Mouse (Mus musculus): Measurements from ENCODE around the gene Nxpe3.
A peak's percentile ranks its signal among the peaks of the same experiment; 100 is the strongest.
"Not testable (repeated sequence)": the region's sequence is repeated elsewhere in the genome, so short reads cannot be mapped to it uniquely, and the experiment has no call there.

The Nxpe3 gene

GRCm38 (mm10) chr16:55837653-55838052 lies 57.4 kb downstream of the Nxpe3 start:
- not testable (repeated sequence) for DNase-seq (ENCODE audit: low spot score in 2 of 2)

GRCm38 (mm10) chr16:55837168-55837567 lies 57.9 kb downstream of the Nxpe3 start:
- DNase-seq (ENCODE audit: low spot score in 2 of 2) = no peak

- DNase-seq (ENCODE audit: low spot score in 2 of 2) = no peak
These were observed 59.3 kb downstream of the Nxpe3 start for GRCm38 (mm10) chr16:55835798-55836197.

GRCm38 (mm10) chr16:55832617-55833016 lies 62.5 kb downstream of the Nxpe3 start:
- no peak for DNase-seq (ENCODE audit: low spot score in 2 of 2)

GRCm38 (mm10) chr16:55832040-55832439 lies 63.0 kb downstream of the Nxpe3 start:
- no peak for DNase-seq (ENCODE audit: low spot score in 2 of 2)

GRCm38 (mm10) chr16:55831451-55831850 lies 63.6 kb downstream of the Nxpe3 start:
- no peak for DNase-seq (ENCODE audit: low spot score in 2 of 2)

GRCm38 (mm10) chr16:55823398-55824155 lies 71.5 kb downstream of the Nxpe3 start:
- no peak for DNase-seq (ENCODE audit: low spot score in 2 of 2)

- no peak for DNase-seq (ENCODE audit: low spot score in 2 of 2)
These were observed 72.2 kb downstream of the Nxpe3 start for GRCm38 (mm10) chr16:55822741-55823397.

GRCm38 (mm10) chr16:55821997-55822740 lies 72.9 kb downstream of the Nxpe3 start:
- DNase-seq (ENCODE audit: low spot score in 2 of 2) = peak; percentile 96

GRCm38 (mm10) chr16:55821571-55821981 lies 73.5 kb downstream of the Nxpe3 start:
- peak; percentile 38 to 52 for DNase-seq (ENCODE audit: low spot score in 2 of 2)

GRCm38 (mm10) chr16:55820916-55821570 lies 74.0 kb downstream of the Nxpe3 start:
- DNase-seq (ENCODE audit: low spot score in 2 of 2) = peak; percentile 27 to 28

GRCm38 (mm10) chr16:55820161-55820915 lies 74.7 kb downstream of the Nxpe3 start:
- DNase-seq (ENCODE audit: low spot score in 2 of 2) = peak; percentile 30 to 31

- DNase-seq (ENCODE audit: low spot score in 2 of 2) = peak; percentile 47 to 48
These were observed 75.8 kb downstream of the Nxpe3 start for GRCm38 (mm10) chr16:55819186-55819861.

GRCm38 (mm10) chr16:55817717-55818515 lies 77.2 kb downstream of the Nxpe3 start:
- no peak for DNase-seq (ENCODE audit: low spot score in 2 of 2)

GRCm38 (mm10) chr16:55816202-55816941 lies 78.7 kb downstream of the Nxpe3 start:
- no peak for DNase-seq (ENCODE audit: low spot score in 2 of 2)

- DNase-seq (ENCODE audit: low spot score in 2 of 2) = no peak
These were observed 79.6 kb downstream of the Nxpe3 start for GRCm38 (mm10) chr16:55815466-55815865.

GRCm38 (mm10) chr16:55814686-55815085 lies 80.4 kb downstream of the Nxpe3 start:
- DNase-seq (ENCODE audit: low spot score in 2 of 2) = no peak

- DNase-seq (ENCODE audit: low spot score in 2 of 2) = no peak
These were observed 81.2 kb downstream of the Nxpe3 start for GRCm38 (mm10) chr16:55813916-55814315.

GRCm38 (mm10) chr16:55811792-55812191 lies 83.3 kb downstream of the Nxpe3 start:
- no peak for DNase-seq (ENCODE audit: low spot score in 2 of 2)

Data from heart, adult 9 months (tissue).